Mouse (Mus musculus) kidney, adult 9 months (tissue): Measurements from ENCODE around the gene Gm21497.
"Not testable (repeated sequence)": the region's sequence is repeated elsewhere in the genome, so short reads cannot be mapped to it uniquely, and the experiment has no call there.

ENCODE experiments used
- DNase-seq: peaks from one replicate; pipeline ENCODE4 v3.0.0; 2022

The Gm21497 gene

DNA sequence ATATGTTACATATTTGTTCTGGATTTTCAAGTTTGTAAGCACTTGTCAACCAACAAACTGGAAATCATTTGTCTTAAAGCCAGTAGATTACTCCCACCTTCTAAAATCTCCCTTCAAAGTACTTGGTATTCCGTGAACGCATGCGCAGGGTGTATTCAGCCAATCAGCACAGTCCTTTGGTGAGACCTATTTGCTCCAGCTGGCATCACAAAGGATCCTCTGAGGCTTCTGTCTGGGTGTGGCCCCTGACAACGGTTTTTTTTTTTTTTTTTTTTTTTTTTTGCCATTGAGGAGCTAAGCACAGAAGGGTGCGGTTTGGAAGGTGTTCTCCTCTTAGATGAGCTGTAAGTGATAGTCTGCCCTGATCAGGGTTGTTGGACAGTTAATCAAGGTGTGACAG lies at the start of gene Gm21497:
Gene Gm21497, plus strand, starts transcription at position 301 of the 400 bp plus-strand sequence.
- DNase-seq, result not testable (repeated sequence)
